ENCODE assay signal across 9 mouse cellular contexts in the genomic region with DNA sequence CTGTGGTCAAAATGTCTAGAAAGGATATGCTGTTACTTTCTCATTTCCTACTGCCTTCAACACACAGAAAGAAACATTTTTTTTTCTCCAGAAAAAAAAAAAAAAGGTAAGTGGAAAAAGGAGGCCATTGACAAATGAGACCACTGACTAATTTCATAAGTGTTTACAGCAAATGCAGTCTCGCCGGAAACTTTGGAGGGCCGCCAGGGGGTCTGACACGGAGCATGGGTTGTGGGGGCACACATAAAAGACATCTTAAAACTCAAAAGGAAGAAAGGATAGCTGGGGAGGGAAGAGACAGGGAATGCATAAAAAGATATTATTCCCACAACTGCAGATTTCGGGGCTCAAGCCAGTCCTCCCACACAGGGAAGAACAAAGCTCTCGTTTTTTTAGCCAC.
"Had no signal": no experiment of that assay in that cellular context is flagged by ENCODE, and none has a peak within 500 bp of the region (broad histone marks: within the 10 kb centered on the region; RNA-seq: fewer than 3 reads in every experiment).

No protein-coding gene starts in this region.

- H3K36me3 ChIP-seq: limb, embryonic 15.5 days; liver, embryonic 12.5 days; midbrain, embryonic 13.5 days had no signal

- H3K9me3 ChIP-seq: limb, embryonic 15.5 days; liver, embryonic 12.5 days; midbrain, embryonic 13.5 days had no signal

- ATAC-seq: intestine, postnatal 0 days; liver, embryonic 12.5 days; midbrain, embryonic 13.5 days had no signal

- H3K27me3 ChIP-seq: limb, embryonic 15.5 days; liver, embryonic 12.5 days; midbrain, embryonic 13.5 days had no signal

- H3K27ac ChIP-seq: layer of hippocampus, adult 2 months; limb, embryonic 15.5 days; liver, embryonic 12.5 days; midbrain, embryonic 13.5 days; stomach, postnatal 0 days had no signal

- H3K4me1 ChIP-seq: liver, embryonic 12.5 days had no signal

- H3K4me3 ChIP-seq: layer of hippocampus, adult 2 months; limb, embryonic 15.5 days; liver, embryonic 12.5 days; midbrain, embryonic 13.5 days had no signal

- DNase-seq: kidney, postnatal 36 days; thymus, adult 2 months; thymus, postnatal 25 days had no signal

- H3K4me2 ChIP-seq: limb, embryonic 15.5 days; liver, embryonic 12.5 days; midbrain, embryonic 13.5 days had no signal

- H3K9ac ChIP-seq: limb, embryonic 15.5 days; liver, embryonic 12.5 days; midbrain, embryonic 13.5 days had no signal
